Mouse (Mus musculus): Measurements from ENCODE around the gene Rapgef5. TPM values are rescaled to one million over a fixed set of nuclear protein-coding genes. Genes with fewer than 3 reads are reported as not detected.

The Rapgef5 gene
- total RNA-seq, 2 experiments from 2014 or later: 8.6 to 13.6 TPM

DNA sequence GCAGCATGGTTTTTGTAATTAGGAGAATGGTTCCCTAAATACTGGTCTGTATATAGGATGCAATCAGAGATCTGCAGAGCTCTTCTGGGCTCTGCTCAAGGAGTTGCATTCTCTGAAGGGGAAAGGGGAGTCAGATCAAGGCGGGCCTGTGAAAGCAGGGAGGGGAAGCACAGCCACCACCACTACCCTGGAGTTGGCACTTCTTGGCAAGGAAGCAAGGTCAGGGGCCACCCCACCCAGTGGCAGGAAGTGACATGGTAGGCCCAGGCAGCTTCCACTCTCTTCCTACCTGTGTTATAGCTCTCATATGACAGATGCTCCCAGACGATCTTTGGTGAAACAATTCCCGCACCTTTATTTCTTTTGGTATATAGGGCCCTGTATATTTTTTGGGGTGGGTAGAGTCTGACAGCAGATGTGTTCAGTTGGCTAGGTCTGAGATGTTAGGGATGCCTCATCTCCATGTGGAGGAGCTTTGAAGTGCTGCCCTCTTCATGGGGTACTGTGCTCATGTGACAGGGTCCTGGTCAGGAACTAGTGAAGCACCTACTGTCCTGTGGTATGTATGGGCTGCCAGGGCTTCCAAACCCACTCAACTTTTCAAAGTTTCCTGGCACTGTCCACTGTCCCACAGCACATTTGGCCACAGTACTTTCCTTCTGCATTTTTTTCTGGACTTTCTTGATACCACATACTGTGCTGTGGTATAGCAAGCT is 183.8 kb downstream of the Rapgef5 start:
- no peak for DNase-seq
- intact Hi-C loops (cut with DNase I; ENCODE audit: low total_unique reads): no loop called here

DNA sequence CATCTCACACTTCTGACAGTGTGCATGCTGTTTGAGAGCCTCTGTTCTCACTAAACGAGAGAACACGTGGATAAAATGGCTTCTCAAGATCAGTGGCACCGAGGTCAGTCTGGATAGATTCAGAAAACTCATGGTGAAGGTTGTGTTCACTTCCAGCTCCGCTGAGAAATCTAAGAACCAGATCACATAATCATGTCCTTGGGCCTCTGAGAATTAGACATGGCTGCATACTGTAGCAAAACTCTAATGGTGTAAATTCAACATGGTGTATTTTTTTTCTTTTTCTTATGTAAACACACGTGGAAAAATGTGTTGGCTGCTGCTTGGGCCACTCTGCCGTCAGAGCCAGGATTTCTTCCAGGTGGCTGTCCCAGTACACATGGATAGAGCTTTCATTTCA is 184.6 kb downstream of the Rapgef5 start:
- DNase-seq: no peak
- intact Hi-C loops (cut with DNase I; ENCODE audit: low total_unique reads): no loop called here

DNA sequence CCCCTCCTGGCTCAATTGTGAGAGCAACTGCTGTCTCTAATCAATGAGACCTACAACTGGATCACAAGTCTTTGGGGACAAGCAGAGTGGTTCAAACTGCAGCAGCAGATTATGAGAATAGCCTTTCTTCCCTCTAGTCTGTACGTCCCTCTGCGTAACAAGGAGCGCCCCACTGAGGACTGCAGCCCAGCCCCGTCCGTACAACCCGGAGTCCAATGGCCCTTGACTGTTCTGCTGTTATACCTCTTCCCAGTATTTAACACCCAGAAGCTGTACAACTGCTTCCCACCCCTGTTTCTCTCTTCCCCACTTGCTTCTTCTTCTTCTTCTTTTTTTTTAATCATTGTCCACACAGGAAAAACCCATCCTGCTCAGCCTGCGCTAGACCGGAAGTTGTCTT is 186.0 kb downstream of the Rapgef5 start:
- intact Hi-C loops (cut with DNase I; ENCODE audit: low total_unique reads): no loop called here
- no peak for DNase-seq

DNA sequence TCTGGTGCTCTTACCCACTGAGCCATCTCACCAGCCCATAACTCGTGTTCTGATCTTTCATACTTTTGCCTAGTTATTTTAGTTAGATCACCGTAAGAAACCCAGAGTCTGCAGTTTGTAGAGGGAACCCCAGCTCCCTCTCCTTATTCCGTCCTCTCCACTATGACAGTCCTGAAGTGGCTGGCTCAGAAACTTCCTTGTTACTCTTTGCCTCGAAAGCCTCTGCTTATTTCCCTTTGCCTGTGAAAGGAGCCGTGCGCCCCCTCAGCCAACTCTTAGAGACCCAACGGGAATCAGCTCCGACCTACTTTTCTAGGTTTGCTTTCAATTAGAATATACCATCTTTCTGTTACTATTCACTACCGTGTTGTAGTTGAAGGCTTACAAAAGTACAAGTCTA is 186.6 kb downstream of the Rapgef5 start:
- intact Hi-C loops (cut with DNase I; ENCODE audit: low total_unique reads): no loop called here
- no peak for DNase-seq

DNA sequence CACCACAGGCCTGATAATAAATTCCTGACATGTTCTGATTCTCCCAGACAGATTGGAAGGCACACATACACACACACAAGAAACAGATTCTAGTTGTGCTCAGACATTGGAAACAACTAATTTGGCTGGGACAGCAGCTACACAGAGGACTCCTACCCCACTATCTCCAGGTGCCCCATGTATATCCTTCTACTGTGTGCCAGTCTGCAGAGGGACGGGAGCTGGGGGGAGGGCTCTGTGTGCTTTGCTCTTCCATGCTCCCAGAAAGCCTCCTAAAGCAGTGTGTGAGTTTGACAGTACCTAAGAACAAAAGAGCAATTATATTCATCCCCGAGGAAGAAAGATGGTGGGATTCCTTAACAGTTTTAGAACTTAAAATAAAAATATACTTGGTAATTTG is 187.1 kb downstream of the Rapgef5 start:
- intact Hi-C loops (cut with DNase I; ENCODE audit: low total_unique reads): no loop called here
- no peak for DNase-seq

DNA sequence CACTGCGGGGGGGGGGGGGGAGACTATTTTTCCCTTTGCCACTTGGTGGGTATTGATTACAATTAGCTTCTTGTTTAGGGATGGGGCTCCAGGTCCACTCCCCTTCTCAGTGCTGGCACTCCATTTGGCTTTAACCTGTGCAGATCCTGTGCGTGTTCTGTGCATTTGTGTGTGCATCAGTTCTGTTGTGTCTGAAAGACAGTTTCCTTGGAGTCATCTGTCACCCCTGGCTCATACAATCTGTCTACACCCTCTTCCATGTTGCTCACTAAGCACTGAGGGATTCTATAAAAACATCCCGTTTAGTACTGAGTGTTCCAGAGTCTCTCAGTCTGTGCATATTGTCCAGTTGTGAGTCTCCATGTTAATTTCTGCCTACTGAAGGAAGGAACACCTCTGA is 189.0 kb downstream of the Rapgef5 start:
- intact Hi-C loops (cut with DNase I; ENCODE audit: low total_unique reads): no loop called here
- DNase-seq: no peak

DNA sequence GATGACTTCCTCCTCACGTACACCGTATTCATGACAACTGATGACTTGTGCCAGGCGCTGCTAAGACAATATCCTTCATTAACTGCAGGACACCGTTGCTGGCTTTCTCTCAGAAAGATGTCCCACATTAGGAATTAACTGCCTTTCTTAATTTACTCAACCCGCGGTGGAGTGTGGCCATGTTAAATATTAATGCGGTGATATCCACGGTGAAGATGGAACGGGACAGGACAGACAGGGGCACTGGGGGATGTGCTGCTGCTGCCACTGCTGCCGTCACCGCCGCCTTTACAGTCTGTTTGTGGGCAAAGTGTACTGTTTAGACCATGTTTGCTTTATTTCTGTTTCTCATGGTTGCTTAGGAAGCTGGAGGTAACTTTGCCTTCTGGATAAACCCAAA is 193.0 kb downstream of the Rapgef5 start:
- intact Hi-C loops (cut with DNase I; ENCODE audit: low total_unique reads): no loop called here
- no peak for DNase-seq

DNA sequence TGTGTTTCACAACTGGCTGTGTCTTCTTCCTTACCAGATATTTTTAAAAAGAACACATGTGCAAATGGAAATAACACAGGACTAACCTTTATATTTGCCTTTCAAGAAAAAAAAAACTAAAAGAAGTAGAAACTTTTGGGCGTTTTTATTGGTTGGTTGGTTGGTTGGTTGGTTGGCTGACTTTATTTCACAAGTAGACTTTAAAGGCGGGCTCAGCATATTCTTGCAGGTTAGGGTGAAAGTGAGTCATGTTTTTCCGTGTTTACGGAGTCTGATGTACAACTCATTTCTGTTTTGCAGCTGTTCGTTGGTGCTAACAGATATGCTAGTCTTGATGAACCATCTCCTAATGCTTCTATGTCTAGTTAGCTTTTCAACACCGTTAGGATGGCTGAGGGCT is 196.2 kb downstream of the Rapgef5 start:
- intact Hi-C loops (cut with DNase I; ENCODE audit: low total_unique reads): no loop called here
- DNase-seq: no peak

DNA sequence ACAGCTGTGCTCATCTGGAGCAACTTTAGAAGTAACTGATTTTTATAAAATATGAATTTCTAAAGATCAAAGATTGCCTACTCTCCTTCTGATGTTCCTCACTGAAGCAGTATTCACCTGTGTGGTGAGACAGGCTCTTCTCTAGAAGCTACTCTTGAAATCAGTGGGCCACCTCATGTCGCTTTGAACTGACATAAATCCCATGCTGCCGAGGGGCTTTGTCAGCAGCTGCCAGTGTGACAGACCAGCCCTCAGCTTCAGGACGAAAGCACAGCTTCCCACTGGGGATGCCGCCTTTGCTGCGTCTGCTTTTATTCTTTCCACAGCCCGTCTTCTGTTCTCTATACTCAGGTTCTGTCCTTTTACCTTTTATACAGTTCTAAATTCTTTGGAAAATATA is 197.3 kb downstream of the Rapgef5 start:
- intact Hi-C loops (cut with DNase I; ENCODE audit: low total_unique reads): no loop called here
- DNase-seq: no peak

DNA sequence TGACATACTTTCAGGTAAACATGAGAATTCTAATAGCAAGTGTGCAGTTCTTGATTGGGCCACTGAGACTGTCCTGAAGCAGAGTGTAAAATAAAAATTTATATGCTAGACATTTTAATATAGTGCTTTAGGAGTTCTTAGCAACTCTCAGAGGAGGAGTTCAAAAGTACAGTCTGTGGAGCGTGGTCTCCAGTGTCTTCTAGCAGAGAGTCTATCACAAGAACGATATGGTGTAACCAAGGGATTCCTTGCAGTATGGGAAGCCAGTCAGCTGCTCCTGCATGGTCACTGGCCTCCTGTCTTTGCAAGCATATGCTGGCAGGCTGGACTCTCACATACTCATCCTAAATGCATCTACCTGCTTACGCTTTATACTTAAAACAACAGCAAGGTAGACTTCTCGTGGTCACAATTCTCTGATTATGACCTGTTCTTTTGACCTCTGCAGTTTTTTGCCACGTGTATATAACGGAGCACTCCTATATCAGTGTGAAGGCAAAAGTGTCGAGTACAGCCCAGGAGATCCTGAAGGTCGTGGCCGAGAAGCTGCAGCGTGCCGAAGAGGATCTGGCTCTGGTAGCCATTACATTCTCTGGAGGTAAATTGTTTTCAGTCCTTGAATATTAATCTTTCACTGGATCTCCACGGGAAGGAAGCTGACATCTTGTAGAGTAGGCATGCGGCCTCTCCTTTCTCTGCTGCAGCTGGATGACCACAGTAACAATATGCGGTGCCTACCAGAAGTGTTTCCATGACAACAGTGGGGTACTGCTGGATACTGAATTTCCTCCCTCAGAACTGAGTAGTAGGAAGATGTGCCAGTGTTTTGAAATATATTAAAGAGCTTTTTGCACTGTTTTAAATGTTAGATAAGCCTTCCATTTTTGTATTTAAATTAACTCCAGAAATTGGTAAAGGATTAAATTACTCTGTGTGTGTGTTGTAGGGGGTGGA is 204.8 kb downstream of the Rapgef5 start:
- DNase-seq: no peak
- intact Hi-C loops (cut with DNase I; ENCODE audit: low total_unique reads): no loop called here

DNA sequence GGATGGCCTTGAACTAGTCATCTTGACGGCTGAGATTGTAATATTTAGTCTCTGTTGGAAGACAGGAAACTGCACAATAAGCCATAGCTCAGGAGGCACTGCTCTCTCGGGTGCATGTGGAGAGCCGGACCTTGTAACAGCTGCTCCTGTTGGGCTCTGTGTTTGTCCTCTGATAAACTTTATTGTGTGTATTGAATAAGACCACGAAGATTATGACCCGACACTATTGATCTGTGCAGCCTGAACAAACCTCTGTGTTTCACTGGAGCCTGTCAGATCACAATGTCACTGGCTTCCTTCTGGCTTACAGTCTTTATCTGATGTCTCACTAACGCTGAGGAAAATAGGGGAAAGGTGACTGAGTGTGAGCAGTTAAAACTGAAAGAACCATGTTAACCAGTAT is 205.5 kb downstream of the Rapgef5 start:
- no peak for DNase-seq
- intact Hi-C loops (cut with DNase I; ENCODE audit: low total_unique reads): no loop called here

DNA sequence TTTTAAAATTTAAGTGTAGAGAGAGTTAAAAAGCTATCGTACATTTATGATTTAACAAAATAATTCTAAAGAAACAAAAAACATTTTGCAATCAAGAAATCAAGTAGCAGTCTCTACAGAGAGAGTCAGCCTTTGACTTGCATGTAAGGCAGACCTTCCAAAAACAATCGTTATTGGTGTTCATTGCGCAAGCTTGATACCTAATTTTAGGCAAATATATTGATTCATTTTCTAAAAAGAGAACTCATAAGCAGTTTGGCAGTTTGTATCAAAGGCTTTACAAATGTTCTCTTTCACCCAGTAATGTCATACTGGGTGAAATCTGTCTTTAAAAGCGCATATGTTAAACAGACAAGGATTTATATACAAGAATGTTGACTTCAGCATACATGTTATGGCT is 208.7 kb downstream of the Rapgef5 start:
- no peak for DNase-seq

DNA sequence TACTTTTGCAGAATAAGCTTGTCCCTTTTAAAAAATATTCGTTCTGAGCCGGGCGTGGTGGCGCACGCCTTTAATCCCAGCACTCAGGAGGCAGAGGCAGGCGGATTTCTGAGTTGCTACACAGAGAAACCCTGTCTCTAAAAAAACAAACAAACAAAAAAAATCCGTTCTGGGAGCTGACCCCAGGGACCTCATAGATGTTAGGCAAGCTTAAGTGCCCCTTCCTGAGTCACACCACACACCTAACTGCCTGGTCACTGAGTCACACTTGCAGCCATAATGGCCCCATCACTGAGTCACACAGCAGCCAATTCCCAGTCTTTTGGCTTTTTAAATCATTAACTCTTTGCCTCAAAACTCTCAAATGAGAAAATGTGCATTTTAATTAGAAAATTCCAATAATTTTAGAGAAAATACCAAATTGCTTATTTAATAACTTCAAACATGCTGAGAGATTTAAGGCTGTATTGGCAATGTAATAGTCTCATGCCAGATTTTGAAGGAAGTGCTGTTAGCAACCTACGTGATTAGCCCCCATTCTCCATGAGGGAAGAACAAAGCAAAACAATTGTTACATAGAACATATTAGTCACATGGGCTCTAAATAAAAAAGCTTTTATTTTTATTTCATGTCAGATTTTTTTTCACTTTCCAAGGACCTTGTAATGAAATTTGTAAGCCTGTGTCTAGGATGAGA is 211.3 kb downstream of the Rapgef5 start:
- no peak for DNase-seq
- intact Hi-C loops (cut with DNase I; ENCODE audit: low total_unique reads): no loop called here

More for the DNA sequence above, 208.7 kb downstream of the Rapgef5 start:
- intact Hi-C loops (cut with DNase I; ENCODE audit: low total_unique reads): no loop called here

DNA sequence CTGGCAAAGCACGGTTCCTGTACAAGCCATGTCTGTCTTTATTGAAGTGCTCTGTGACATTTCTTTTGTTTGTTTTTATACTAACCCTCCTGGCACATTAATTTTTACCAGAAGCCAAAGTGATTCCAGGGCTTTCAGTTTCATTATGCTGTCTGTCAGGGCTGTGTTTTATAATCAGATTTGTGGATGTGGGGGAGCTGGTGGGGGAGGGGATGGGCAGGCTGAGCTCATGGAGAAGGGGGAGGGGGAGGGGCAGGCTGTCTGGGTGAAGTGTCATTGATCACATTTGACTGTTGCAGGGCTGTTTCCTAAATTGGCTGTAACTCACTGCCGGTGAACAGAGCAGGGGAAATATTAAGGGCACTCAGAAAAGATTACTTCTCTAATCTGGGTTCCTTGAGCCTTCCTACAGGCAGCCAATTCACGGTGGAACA is 211.9 kb downstream of the Rapgef5 start:
- no peak for DNase-seq
- intact Hi-C loops (cut with DNase I; ENCODE audit: low total_unique reads): no loop called here

DNA sequence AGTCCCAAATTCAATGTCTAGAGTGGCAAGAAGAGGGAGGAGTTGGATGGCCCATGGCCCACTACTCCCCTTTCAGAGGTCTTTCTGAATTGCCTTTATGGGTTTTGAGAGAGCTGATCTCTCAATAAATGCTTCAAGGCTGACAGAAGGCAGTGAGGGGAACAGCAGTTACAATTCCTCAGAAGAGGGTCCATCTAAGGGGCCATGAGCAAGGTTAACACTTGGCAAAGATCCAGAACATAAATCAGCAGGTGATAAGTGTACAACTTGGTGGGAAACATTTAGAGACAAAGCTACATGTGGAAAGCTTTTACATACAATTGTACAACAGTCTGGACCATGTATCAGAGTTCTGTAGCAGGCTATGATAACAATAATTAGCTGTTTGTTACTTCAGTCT is 217.3 kb downstream of the Rapgef5 start:
- intact Hi-C loops (cut with DNase I; ENCODE audit: low total_unique reads): no loop called here
- no peak for DNase-seq

DNA sequence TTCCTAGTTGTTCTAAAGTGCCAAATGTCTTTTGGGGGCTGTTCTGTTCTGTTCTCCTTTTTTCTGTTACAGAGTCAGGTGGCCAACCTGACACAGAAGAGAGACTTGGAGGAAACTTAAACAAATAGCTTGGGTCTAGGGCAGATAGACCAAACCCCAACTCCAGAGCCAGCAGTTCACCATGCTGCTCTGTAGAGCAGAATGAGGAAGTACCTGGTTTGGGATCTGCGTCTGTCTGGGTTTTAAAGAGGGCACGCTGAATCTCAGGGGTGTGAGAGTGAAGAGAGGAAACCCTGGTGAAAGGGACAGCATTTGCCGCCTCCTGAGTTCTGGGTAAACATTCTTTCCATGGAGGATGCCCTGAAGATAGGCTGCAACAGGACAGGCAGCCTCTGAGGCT is 219.9 kb downstream of the Rapgef5 start:
- no peak for DNase-seq
- intact Hi-C loops (cut with DNase I; ENCODE audit: low total_unique reads): no loop called here

DNA sequence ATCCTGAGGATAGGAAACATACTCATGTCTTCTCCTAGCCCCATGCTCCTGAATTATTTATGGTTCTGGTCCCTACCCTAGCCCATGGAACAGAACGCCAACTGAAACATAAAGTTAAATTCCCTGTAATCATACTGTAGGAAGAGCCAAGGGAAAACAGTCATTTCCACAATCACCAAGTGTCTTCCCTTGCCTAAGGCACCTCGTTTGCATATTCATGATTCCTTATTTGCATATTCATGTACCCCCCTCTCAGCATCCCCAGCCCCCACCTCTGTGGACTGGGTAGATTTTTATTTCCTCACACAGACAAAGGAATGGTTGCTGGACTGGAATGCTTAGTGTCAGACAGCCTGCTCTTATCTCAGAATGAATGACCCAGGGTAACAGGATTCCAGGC is 220.6 kb downstream of the Rapgef5 start:
- DNase-seq: no peak
- intact Hi-C loops (cut with DNase I; ENCODE audit: low total_unique reads): no loop called here

DNA sequence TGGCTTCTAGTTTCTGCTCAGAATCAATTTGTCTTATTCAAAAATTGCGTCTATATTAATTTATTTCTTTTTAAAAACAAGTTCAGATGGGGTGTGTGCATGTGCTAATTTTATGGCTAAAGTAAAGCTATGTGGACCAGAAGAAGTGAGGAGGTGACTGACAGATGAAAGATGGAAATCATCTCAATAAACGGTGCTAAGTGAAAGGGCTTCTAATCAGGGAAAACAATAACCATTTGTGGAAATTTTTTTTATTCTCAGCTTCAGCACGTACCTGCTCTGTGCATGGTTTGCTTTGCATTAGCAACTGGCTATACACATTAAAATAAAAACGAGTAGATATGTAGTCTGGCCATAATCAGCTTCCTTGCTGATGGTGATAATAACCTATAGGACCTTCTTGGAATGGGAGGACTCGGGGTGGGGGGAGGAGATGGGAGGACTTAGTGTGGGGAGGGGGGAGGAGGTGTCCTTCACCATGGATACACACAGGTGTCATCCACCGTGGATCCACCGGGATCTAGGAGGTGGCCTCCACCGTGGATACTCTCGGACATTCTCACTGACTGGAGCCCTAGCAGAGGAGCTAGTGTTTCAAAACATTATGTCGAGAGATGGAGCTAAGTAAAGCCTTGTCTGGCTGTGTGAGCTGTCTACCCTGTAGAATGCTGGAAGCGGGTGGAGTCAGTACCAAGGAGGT is 221.2 kb downstream of the Rapgef5 start:
- DNase-seq: no peak
- intact Hi-C loops (cut with DNase I; ENCODE audit: low total_unique reads): no loop called here

DNA sequence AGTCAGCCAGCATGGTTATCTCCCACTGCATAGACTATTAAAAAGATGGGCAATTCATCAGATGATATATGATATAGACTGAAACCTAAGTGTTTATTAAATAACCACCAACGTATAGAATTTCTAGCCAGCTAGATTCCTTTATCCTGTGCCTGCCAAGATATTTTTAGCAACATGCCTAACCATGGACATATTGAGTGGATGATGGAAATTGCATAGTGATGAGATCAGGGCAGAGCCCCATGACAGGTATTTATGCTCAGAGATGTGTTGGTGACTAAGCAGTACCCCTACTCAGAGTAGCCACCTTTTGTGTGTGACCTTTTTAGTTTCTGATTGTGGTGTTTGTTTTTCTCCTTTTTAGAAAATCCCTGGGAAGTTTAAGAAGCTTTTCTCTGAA is 226.2 kb downstream of the Rapgef5 start:
- intact Hi-C loops (cut with DNase I; ENCODE audit: low total_unique reads): no loop called here
- no peak for DNase-seq

Data from gastrocnemius, postnatal 14 days (tissue).